Mouse (Mus musculus) ES-E14 (cell line): ENCODE measurements around the gene Sulf2. TPM values are rescaled to one million over a fixed set of nuclear protein-coding genes. Genes with fewer than 3 reads are reported as not detected.
A peak's percentile ranks its signal among the peaks of the same experiment; 100 is the strongest.
"Not testable (repeated sequence)": the region's sequence is repeated elsewhere in the genome, so short reads cannot be mapped to it uniquely, and the experiment has no call there.

Experiments
- DNase-seq: peaks from one replicate; pipeline ENCODE4 v3.0.0-alpha.2; 2013; ENCODE audit warnings: low read depth, low spot score
- H3K27ac ChIP-seq: 2 replicates; pipeline ENCODE4 v1.5.1; 2012; ENCODE audit warnings: low read depth, mild to moderate bottlenecking, low read length, moderate library complexity, mixed read lengths; ENCODE audit not compliant: poor library complexity, insufficient read depth, severe bottlenecking
- H3K36me3 ChIP-seq: 2 replicates; pipeline ENCODE4 v1.6.1; 2012; ENCODE audit warnings: mild to moderate bottlenecking, low read length, moderate library complexity, mixed read lengths; ENCODE audit not compliant: control insufficient read depth, poor library complexity, insufficient read depth, severe bottlenecking
- H3K4me1 ChIP-seq, 2 experiments: fragments of 150-350 bp in 1 of 2; sonication (generic) in 1 of 2; 2 replicates each; pipeline ENCODE4 v1.6.1; 2012; ENCODE audit warnings: low read length in 2 of 2, mild to moderate bottlenecking in 1 of 2, mixed read lengths in 1 of 2; ENCODE audit not compliant: control insufficient read depth in 2 of 2, insufficient read depth in 2 of 2, poor library complexity in 1 of 2
- H3K4me3 ChIP-seq, 2 experiments: fragments of 150-350 bp in 1 of 2; sonication (generic) in 1 of 2; 2 replicates each; pipeline ENCODE4 v1.5.1; 2012; ENCODE audit warnings: low read length in 2 of 2, low read depth in 1 of 2, mild to moderate bottlenecking in 1 of 2, mixed read lengths in 1 of 2; ENCODE audit not compliant: insufficient read depth in 1 of 2, poor library complexity in 1 of 2, severe bottlenecking in 1 of 2
- H3K9ac ChIP-seq: 2 replicates; pipeline ENCODE4 v1.6.1; 2012; ENCODE audit warnings: low read depth, mild to moderate bottlenecking, low read length, mixed read lengths; ENCODE audit not compliant: poor library complexity, insufficient read depth, severe bottlenecking
- H3K9me3 ChIP-seq: fragments of 150-350 bp; sonication (generic); 2 replicates; pipeline ENCODE4 v1.6.1; 2012; ENCODE audit warnings: low read depth, mild to moderate bottlenecking, low read length; ENCODE audit not compliant: control insufficient read depth, insufficient read depth
- CHD2 ChIP-seq: IDR thresholded peaks from 2 replicates; pipeline ENCODE4 v1.6.1; 2014; ENCODE audit warnings: mild to moderate bottlenecking, low read depth, low read length, inconsistent platforms
- HCFC1 ChIP-seq: IDR thresholded peaks from 2 replicates; pipeline ENCODE4 v1.6.1; 2012; ENCODE audit warnings: low read length, inconsistent platforms, borderline replicate concordance; ENCODE audit not compliant: insufficient read depth
- MAFK ChIP-seq: IDR thresholded peaks from 2 replicates; pipeline ENCODE4 v1.6.1; 2014; ENCODE audit warnings: mild to moderate bottlenecking, low read depth, low read length, inconsistent platforms; ENCODE audit not compliant: insufficient read depth
- ZC3H11A ChIP-seq: IDR thresholded peaks from 2 replicates; pipeline ENCODE4 v1.6.1; 2012; ENCODE audit warnings: low read depth, mild to moderate bottlenecking, inconsistent platforms, low read length, borderline replicate concordance
- ZNF384 ChIP-seq: IDR thresholded peaks from 2 replicates; pipeline ENCODE4 v1.6.1; 2012; ENCODE audit warnings: low read depth, low read length, inconsistent platforms
- in situ Hi-C, 2 experiments: fragments of 600-800 bp; cut with MboI; formaldehyde crosslinking; loops; one replicate each; pipeline ENCODE4 v1.15.1; 2025; ENCODE audit warnings: low sequenced_read_pairs in 2 of 2, inconsistent platforms in 1 of 2; ENCODE audit not compliant: unreplicated experiment in 2 of 2
- total RNA-seq: library from RNA; depleted of rRNA; stranded (reverse); fragments of 300-350 nt; gene quantifications from 2 replicates; pipeline ENCODE4 v1.2.3, GENCODE M21; 2012

The Sulf2 gene
- total RNA-seq, 1 experiment = 102 TPM

DNA sequence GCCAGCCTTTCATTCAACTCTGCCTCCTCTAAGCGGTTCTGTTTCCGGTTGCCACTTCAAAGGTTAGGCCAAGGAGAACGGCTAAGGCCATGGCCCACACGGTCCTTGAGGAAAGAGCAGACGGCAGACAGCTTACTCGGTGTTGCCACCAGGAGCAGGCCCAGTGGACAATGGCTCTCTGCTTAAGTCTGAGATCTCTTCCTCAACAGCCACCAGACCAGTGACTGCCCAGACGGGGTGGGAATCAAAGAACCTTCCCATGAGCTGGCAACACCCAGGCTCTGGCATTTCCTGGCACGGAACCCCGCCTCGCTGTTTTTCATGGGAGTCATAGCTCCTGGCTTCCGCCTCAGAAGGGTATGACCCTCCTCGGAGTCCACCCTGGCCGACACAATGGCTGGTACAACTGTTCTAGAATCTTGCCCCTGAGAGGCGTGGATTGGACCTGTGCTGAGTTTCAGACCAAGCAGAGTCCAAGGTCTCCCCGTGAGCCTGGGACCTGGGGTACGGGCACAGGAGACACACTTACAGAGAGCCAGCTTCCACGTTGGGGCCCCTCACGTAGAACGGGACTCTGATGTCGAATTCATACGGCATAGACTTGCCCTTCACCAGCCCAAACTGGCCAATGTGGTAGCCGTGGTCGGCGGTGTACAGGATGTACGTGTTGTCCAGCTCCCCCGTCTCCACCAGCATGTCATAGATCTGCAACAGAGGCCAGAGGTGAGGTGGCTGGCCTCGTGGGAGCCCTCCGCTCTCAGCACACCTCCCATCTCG lies 68.8 kb downstream of the Sulf2 start:
- TF ChIP-seq ZC3H11A = no peak
- no peak for TF ChIP-seq MAFK
- no peak for TF ChIP-seq HCFC1
- no peak for TF ChIP-seq CHD2
- TF ChIP-seq ZNF384 = no peak
- no peak overlapping the region for H3K9ac ChIP-seq
- peaks cover 2 to 12% of the 10 kb centered on the region in 2 experiments; a peak in 1 of 4 replicates for H3K4me1 ChIP-seq
- in situ Hi-C loops = loop anchor here in 1 of 2 experiments (5.0 kb wide), 1 partner anchor 471 kb away; no protein-coding TSS in a partner anchor
- peaks cover 44% of the 10 kb centered on the region for H3K36me3 ChIP-seq
- no peak overlapping the region for H3K4me3 ChIP-seq
- DNase-seq = no peak
- no peaks in the 10 kb centered on the region for H3K9me3 ChIP-seq
- H3K27ac ChIP-seq = no peak overlapping the region

DNA sequence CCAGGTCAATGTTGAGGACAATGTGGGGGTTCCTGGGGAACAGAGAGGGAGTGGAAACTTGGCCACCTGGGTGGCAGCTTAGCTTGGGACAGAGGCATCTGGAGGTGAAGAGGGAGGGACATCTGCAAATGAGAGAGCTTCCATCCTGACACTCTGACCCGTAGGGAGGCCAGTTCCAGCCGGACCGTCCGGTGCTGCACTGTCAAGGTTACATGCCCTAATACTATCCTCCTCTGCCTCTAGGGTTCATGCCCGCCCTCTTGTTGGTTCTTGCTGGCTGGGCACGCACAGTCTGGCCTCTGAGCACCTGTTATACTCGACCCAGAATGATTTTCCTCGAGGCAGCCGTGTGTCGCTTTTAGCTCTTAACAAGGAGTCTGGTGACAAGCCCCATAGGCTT lies 69.7 kb downstream of the Sulf2 start:
- H3K4me3 ChIP-seq = no peak overlapping the region
- H3K9me3 ChIP-seq = no peaks in the 10 kb centered on the region
- in situ Hi-C loops = loop anchor here in 1 of 2 experiments (5.0 kb wide), 1 partner anchor 472 kb away; no protein-coding TSS in a partner anchor
- no peak for DNase-seq
- no peak overlapping the region for H3K9ac ChIP-seq
- H3K36me3 ChIP-seq = peaks cover 44% of the 10 kb centered on the region
- no peak overlapping the region for H3K27ac ChIP-seq
- TF ChIP-seq CHD2 = no peak
- no peak for TF ChIP-seq ZNF384
- no peak for TF ChIP-seq MAFK
- peaks cover 2 to 13% of the 10 kb centered on the region in 2 experiments; a peak in 1 of 4 replicates for H3K4me1 ChIP-seq

DNA sequence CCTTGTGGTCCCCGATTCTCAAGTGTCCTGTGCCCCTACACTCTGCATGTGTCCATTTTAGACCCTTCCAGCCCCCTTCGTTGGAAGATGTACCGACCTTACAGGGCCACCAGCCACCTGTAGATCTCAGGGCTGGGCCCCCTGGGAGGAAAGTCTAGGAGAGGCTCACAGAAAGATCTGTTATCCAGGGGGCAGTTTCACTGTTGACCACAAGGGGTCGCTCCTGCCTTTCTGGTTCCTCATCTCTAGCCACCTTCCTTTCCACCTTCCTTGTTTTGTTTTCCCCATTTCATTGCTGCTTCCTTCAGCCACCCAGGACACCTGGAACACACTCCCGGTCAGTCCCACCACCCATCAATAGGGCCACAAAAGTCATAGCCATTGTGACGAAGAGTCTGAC lies 70.5 kb downstream of the Sulf2 start:
- not testable (repeated sequence) for H3K27ac ChIP-seq, H3K9me3 ChIP-seq, H3K9ac ChIP-seq, H3K4me3 ChIP-seq
- in situ Hi-C loops = loop anchor here in 1 of 2 experiments (5.0 kb wide), 1 partner anchor 472 kb away; no protein-coding TSS in a partner anchor
- peaks cover 2 to 14% of the 10 kb centered on the region in 2 experiments; a peak in 1 of 4 replicates for H3K4me1 ChIP-seq
- peak; percentile 59 for DNase-seq
- H3K36me3 ChIP-seq = peaks cover 45% of the 10 kb centered on the region
- TF ChIP-seq ZC3H11A = peak; percentile 71

DNA sequence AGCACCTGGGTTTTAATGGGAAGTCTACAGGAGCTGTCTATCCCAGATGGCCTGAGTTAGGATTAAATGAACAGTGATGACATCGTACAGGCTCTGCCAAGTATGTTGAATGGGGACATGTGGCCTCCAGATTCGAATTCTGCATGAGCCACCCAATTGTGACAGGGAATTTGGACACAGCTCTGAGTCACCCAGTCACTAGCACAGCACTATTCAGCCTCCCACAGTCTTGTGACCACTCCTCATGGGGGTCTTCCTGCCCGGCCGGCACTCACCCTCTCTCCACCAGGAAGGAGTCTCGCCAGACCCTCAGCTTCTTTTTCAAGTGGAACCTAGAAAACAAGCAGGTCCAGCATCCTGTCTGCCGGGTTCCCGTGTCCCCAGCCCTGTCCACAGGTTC lies 71.4 kb downstream of the Sulf2 start:
- H3K9me3 ChIP-seq = no peaks in the 10 kb centered on the region
- no peak overlapping the region for H3K4me3 ChIP-seq
- H3K4me1 ChIP-seq = peaks cover 2 to 14% of the 10 kb centered on the region in 2 experiments; a peak in 1 of 4 replicates
- H3K36me3 ChIP-seq = peaks cover 53% of the 10 kb centered on the region
- in situ Hi-C loops = no loop called here
- TF ChIP-seq CHD2 (no peak), MAFK (no peak), ZC3H11A (no peak), ZNF384 (no peak), HCFC1 (no peak)
- H3K9ac ChIP-seq = no peak overlapping the region
- no peak overlapping the region for H3K27ac ChIP-seq
- no peak for DNase-seq

DNA sequence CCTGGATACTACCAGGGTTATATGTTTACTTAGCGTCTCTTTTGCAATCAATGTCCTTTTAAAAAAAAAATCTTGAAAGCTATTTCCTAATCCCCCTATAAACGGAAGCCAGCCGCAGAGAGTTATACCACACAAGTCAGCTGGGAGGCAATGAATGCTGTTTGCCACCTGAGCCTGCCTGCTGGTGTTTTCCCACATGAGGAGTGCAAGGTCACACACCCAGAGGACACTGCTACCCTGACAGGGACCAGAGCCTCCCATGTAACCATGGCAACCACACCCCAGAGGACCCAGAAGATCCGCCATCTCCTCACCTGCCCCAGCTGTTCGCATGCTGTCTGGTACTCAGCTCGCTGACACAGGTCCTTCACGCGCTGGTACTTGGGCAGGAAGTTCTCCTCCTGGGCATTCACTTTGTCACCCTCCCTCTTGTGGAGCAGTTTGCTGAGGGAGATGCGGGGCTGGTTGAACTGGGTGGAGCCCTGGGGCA lies 71.9 kb downstream of the Sulf2 start:
- H3K36me3 ChIP-seq = peaks cover 58% of the 10 kb centered on the region
- H3K4me1 ChIP-seq = peaks cover 2 to 14% of the 10 kb centered on the region in 2 experiments; a peak in 1 of 4 replicates
- no peak overlapping the region for H3K27ac ChIP-seq
- in situ Hi-C loops = no loop called here
- no peak overlapping the region for H3K4me3 ChIP-seq
- no peak for TF ChIP-seq ZNF384
- no peak for TF ChIP-seq CHD2
- TF ChIP-seq MAFK = no peak
- no peak for TF ChIP-seq ZC3H11A
- DNase-seq = no peak
- no peak overlapping the region for H3K9ac ChIP-seq
- no peaks in the 10 kb centered on the region for H3K9me3 ChIP-seq
